Mouse (Mus musculus): Measurements from ENCODE around the gene Il1r2. TPM values are rescaled to one million over a fixed set of nuclear protein-coding genes. Genes with fewer than 3 reads are reported as not detected.

The Il1r2 gene
- polyA plus RNA-seq, 1 experiment from 2014 or later: 14.1 TPM

DNA sequence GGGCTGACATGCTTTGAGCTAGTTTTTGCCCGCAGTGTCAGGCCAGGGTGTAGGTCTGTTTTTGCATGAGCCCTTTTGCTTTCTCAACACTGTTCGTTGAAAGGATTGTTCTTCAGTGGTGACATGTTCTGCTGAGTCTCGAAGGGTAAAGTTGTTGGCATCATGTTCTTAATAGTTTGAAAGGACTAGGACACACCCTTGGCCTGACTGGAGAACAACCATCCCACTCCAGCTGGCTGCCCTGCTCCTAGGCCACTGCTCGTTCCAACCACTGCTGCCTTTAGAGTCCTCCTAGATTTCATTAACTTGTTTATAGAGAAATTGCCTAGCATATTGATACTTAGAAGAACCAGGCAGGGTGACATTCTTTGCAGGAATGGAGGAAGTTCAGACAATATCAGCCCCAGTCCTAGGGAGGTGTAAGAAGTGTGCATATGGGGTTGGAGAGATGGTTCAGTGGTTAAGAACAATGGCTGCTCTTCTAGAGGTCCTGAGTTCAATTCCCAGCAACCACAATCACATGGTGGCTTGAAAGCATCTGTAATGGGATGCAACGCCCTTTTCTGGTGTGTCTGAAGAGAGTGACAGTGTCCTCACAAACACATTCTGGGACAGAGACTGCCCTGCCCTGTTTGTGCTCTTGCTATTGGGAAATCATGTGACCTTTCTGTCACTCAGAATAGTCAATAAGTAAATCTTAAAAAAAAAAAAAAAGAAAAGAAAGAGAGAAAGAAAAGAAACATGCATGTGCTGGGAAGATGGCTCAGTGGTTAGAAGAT, 34.3 kb downstream of the Il1r2 start:
- Histone ChIP-seq H3K27me3 (ENCODE audit: control insufficient read depth, insufficient read depth, low read length) (no peaks in the 10 kb centered on the region), H3K9ac (ENCODE audit: low read length) (no peak overlapping the region), H3K36me3 (ENCODE audit: control insufficient read depth, insufficient read depth, low read length) (no peaks in the 10 kb centered on the region), H3K9me3 (replicated peaks; ENCODE audit: control insufficient read depth, low read length) (no peaks in the 10 kb centered on the region), H3K4me2 (ENCODE audit: low read depth, low read length) (no peak overlapping the region), H3K4me1 (ENCODE audit: control insufficient read depth, insufficient read depth, low read length) (peaks cover 7% of the 10 kb centered on the region; the same call in 1 of the 2 replicates), H3K4me3 (replicated peaks; ENCODE audit: low read length) (no peak overlapping the region), H3K27ac (ENCODE audit: low read length) (no peak overlapping the region)
- no peak for ATAC-seq (ENCODE audit: insufficient read depth, low FRiP score)
- WGBS: 75% methylated on average over 5 of the region's 5 CpGs

DNA sequence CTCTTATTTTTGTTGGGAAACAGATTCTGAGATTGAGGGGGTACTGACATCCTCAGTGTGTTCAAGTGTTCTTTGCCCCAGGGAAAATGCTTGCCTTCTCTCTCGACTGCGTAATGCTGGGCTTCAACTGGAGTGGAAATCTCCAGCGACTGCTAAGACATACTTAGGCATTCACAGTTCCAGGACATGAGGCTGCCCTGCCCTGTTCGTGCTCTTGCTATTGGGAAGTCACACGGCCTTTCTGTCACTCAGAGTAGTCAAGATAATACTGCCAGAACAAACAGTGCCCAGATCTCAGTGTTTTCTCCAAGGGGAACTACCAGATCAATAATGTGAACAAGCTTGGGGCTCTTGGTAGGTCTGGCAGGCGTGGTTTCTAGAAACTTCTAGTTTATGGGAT, 35.9 kb downstream of the Il1r2 start:
- Histone ChIP-seq H3K9ac (ENCODE audit: low read length) (no peak overlapping the region), H3K36me3 (ENCODE audit: control insufficient read depth, insufficient read depth, low read length) (no peaks in the 10 kb centered on the region), H3K27ac (ENCODE audit: low read length) (no peak overlapping the region), H3K4me2 (ENCODE audit: low read depth, low read length) (no peak overlapping the region), H3K4me1 (ENCODE audit: control insufficient read depth, insufficient read depth, low read length) (peaks cover 7% of the 10 kb centered on the region; the same call in 1 of the 2 replicates), H3K27me3 (ENCODE audit: control insufficient read depth, insufficient read depth, low read length) (no peaks in the 10 kb centered on the region), H3K4me3 (replicated peaks; ENCODE audit: low read length) (no peak overlapping the region), H3K9me3 (replicated peaks; ENCODE audit: control insufficient read depth, low read length) (no peaks in the 10 kb centered on the region)
- WGBS: 58% methylated on average over 6 of the region's 6 CpGs
- ATAC-seq (ENCODE audit: insufficient read depth, low FRiP score): no peak

DNA sequence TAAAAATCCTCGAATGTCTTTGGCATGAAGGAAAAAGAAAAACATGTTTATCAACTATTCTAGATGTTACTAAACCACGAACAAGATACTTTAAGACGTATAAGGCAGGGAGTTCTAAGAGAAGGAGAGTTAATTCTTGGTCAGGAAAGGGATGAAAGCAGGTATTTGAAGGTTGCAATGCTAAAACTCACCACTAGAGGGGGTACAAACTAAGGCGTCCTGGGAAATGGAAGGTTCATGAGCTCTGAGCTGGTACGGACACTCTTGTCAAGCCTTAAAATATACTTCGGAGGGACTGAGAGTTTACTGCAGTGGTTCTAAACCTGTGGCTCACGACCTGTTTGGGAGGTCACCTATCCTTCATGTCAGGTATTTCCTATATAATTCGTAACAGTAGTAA, 41.4 kb downstream of the Il1r2 start:
- WGBS: 45% methylated on average over 8 of the region's 8 CpGs
- H3K9me3 ChIP-seq (replicated peaks; ENCODE audit: control insufficient read depth, low read length): no peaks in the 10 kb centered on the region
- H3K4me1 ChIP-seq (ENCODE audit: control insufficient read depth, insufficient read depth, low read length): no peaks in the 10 kb centered on the region
- no peak overlapping the region for H3K4me2 ChIP-seq (ENCODE audit: low read depth, low read length)
- H3K36me3 ChIP-seq (ENCODE audit: control insufficient read depth, insufficient read depth, low read length): no peaks in the 10 kb centered on the region
- no peak overlapping the region for H3K27ac ChIP-seq (ENCODE audit: low read length)
- no peaks in the 10 kb centered on the region for H3K27me3 ChIP-seq (ENCODE audit: control insufficient read depth, insufficient read depth, low read length)
- no peak for ATAC-seq (ENCODE audit: insufficient read depth, low FRiP score)
- H3K9ac ChIP-seq (ENCODE audit: low read length): no peak overlapping the region
- H3K4me3 ChIP-seq (replicated peaks; ENCODE audit: low read length): no peak overlapping the region

DNA sequence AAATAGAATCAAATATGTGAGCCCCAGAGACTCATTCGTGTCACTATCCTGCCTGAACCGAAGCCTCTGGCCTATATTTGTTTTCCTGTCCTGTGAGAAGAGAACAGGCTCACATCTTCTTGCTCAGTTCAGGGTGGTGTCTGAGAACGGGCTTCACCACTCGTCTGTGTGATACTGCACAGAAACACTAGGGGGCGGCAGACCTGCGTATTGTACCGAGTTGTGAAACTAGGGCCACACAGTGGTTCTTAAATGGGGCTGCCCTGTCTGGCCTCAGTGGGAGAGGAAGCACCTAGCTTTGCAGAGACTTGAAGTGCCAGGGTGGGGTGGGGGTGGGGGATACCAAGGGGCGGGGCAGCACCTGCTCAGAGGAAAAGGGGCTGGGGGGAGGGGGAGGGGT, 42.5 kb downstream of the Il1r2 start:
- peak; percentile 71; the same call in 1 of the 2 replicates for ATAC-seq (ENCODE audit: insufficient read depth, low FRiP score)
- H3K27me3 ChIP-seq (ENCODE audit: control insufficient read depth, insufficient read depth, low read length): no peaks in the 10 kb centered on the region
- no peaks in the 10 kb centered on the region for H3K4me1 ChIP-seq (ENCODE audit: control insufficient read depth, insufficient read depth, low read length)
- H3K9me3 ChIP-seq (replicated peaks; ENCODE audit: control insufficient read depth, low read length): no peaks in the 10 kb centered on the region
- no peak overlapping the region for H3K4me3 ChIP-seq (replicated peaks; ENCODE audit: low read length)
- H3K36me3 ChIP-seq (ENCODE audit: control insufficient read depth, insufficient read depth, low read length): no peaks in the 10 kb centered on the region
- 8% methylated on average over 8 of the region's 8 CpGs for WGBS
- no peak overlapping the region for H3K27ac ChIP-seq (ENCODE audit: low read length)
- no peak overlapping the region for H3K4me2 ChIP-seq (ENCODE audit: low read depth, low read length)
- H3K9ac ChIP-seq (ENCODE audit: low read length): no peak overlapping the region

DNA sequence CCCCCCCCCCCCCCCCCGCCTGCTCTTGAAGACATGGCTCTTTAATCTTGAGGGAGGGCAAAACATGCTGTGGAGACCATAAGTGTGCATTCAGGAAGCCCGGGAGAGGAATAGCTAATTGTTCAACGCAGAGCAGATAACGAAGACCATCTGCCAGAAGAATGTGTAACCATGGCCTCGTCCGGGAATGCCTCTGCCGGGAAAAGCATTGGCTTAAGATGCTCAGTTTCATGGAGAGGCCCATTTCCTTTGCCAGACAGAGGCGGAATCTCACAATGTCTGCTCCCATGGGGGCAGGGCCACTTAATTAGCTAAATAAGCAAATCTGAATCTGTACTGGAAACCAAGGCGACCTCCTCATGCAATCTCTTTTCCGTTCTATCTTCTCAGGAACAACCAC, 43.7 kb downstream of the Il1r2 start:
- Histone ChIP-seq H3K4me1 (ENCODE audit: control insufficient read depth, insufficient read depth, low read length) (no peaks in the 10 kb centered on the region), H3K9ac (ENCODE audit: low read length) (no peak overlapping the region), H3K27me3 (ENCODE audit: control insufficient read depth, insufficient read depth, low read length) (no peaks in the 10 kb centered on the region), H3K9me3 (replicated peaks; ENCODE audit: control insufficient read depth, low read length) (no peaks in the 10 kb centered on the region), H3K36me3 (ENCODE audit: control insufficient read depth, insufficient read depth, low read length) (no peaks in the 10 kb centered on the region), H3K4me2 (ENCODE audit: low read depth, low read length) (no peak overlapping the region), H3K4me3 (replicated peaks; ENCODE audit: low read length) (no peak overlapping the region), H3K27ac (ENCODE audit: low read length) (no peak overlapping the region)
- WGBS: 53% methylated on average over 9 of the region's 10 CpGs
- ATAC-seq (ENCODE audit: insufficient read depth, low FRiP score): peak; percentile 62; the same call in 1 of the 2 replicates

DNA sequence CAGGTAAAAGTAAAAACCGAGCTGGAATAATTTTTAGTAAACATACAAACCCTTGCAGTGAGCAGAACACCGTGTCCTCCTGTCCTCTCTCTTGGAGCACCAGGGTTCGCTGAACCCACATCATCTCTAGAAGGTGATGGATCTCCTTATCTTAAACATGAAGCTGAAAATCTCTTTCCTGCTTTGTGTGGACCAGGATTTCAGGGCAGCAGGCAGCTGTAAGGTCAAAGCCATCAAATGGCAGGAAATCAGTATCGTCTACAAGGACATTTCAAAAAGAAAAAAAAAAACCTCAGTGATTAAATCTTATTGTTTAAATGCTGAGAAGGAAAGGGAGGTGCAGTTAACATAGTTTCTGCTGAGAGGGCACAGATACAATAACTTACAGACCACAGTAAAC, 50.4 kb downstream of the Il1r2 start:
- H3K4me3 ChIP-seq (replicated peaks; ENCODE audit: low read length): no peak overlapping the region
- no peaks in the 10 kb centered on the region for H3K9me3 ChIP-seq (replicated peaks; ENCODE audit: control insufficient read depth, low read length)
- H3K9ac ChIP-seq (ENCODE audit: low read length): no peak overlapping the region
- H3K4me1 ChIP-seq (ENCODE audit: control insufficient read depth, insufficient read depth, low read length): no peaks in the 10 kb centered on the region
- no peak overlapping the region for H3K27ac ChIP-seq (ENCODE audit: low read length)
- no peaks in the 10 kb centered on the region for H3K36me3 ChIP-seq (ENCODE audit: control insufficient read depth, insufficient read depth, low read length)
- 49% methylated on average over 4 of the region's 4 CpGs for WGBS
- no peak overlapping the region for H3K4me2 ChIP-seq (ENCODE audit: low read depth, low read length)
- H3K27me3 ChIP-seq (ENCODE audit: control insufficient read depth, insufficient read depth, low read length): no peaks in the 10 kb centered on the region
- ATAC-seq (ENCODE audit: insufficient read depth, low FRiP score): no peak

DNA sequence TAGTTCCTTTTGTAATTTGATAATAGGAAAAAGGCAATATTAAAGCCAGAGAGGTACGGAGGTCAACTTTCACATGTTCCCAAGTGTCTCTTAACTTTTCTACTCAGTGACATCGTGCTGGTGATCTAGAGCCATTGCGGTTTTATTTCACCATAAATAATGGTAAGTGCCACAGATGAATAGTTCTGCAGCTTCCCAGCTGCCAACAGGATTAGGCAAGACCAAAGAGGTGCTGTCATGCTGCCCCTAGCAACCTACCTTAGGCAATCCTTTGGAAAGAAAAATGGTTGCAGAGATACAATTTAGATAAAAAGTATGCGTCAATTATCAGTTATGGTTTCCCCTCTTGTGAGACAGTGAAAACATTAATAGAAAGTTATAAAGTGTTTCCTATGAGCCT, 54.6 kb downstream of the Il1r2 start:
- H3K4me2 ChIP-seq (ENCODE audit: low read depth, low read length): no peak overlapping the region
- WGBS: 87% methylated on average over 4 of the region's 4 CpGs
- no peak overlapping the region for H3K27ac ChIP-seq (ENCODE audit: low read length)

DNA sequence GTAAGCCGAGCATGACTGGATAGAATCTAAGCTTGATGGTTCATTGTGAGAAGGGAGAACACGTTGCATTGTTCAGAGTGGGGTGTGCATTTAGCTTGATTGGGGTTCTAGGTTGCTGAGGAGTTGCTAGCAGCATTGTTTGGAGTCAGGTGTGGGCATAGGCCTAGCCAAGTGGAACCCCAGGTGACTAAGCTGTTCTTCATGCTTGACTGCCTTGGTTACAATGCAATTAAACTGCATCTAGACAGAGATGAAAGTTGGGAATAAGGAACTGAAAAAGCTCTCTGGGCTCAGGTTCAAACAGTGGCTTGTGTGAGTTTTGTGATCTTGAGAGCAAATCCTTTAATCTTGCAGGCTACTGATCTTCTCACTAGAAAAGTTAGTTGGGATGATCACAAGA, 55.4 kb downstream of the Il1r2 start:
- Histone ChIP-seq H3K4me1 (ENCODE audit: control insufficient read depth, insufficient read depth, low read length) (no peaks in the 10 kb centered on the region), H3K27ac (ENCODE audit: low read length) (no peak overlapping the region), H3K36me3 (ENCODE audit: control insufficient read depth, insufficient read depth, low read length) (no peaks in the 10 kb centered on the region), H3K9ac (ENCODE audit: low read length) (no peak overlapping the region), H3K4me3 (replicated peaks; ENCODE audit: low read length) (no peak overlapping the region), H3K9me3 (replicated peaks; ENCODE audit: control insufficient read depth, low read length) (no peaks in the 10 kb centered on the region), H3K4me2 (ENCODE audit: low read depth, low read length) (no peak overlapping the region), H3K27me3 (ENCODE audit: control insufficient read depth, insufficient read depth, low read length) (no peaks in the 10 kb centered on the region)
- no peak for ATAC-seq (ENCODE audit: insufficient read depth, low FRiP score)
- 66% methylated on average over 2 of the region's 2 CpGs for WGBS

More for the DNA sequence above, 54.6 kb downstream of the Il1r2 start:
- no peak overlapping the region for H3K9ac ChIP-seq (ENCODE audit: low read length)
- H3K9me3 ChIP-seq (replicated peaks; ENCODE audit: control insufficient read depth, low read length): no peaks in the 10 kb centered on the region
- no peak overlapping the region for H3K4me3 ChIP-seq (replicated peaks; ENCODE audit: low read length)
- no peaks in the 10 kb centered on the region for H3K4me1 ChIP-seq (ENCODE audit: control insufficient read depth, insufficient read depth, low read length)
- H3K27me3 ChIP-seq (ENCODE audit: control insufficient read depth, insufficient read depth, low read length): no peaks in the 10 kb centered on the region
- no peaks in the 10 kb centered on the region for H3K36me3 ChIP-seq (ENCODE audit: control insufficient read depth, insufficient read depth, low read length)
- no peak for ATAC-seq (ENCODE audit: insufficient read depth, low FRiP score)

DNA sequence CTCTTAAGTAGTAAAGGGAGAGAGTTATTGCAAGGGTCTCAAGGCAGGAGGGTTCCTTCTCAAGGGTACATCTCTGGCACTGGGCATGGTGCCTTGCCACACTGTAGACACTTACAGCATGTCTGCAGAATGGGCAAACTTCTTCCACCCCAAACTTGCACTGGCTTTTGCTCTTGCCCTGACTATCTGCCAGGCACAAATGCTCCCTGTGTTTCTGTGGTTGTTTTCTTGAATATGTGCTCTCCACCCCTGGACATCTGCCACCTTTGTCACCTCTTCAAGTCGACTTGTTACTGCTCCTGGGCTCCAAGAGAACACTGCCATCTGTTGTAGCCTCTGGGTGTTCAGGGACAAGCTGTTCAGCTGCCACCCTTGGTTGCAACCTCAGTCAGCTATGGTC, 57.8 kb downstream of the Il1r2 start:
- whole genome bisulfite sequencing: 23% methylated on average over 1 of the region's 1 CpGs
- H3K27me3 ChIP-seq (ENCODE audit: control insufficient read depth, insufficient read depth, low read length): no peaks in the 10 kb centered on the region

More for the DNA sequence above, 57.8 kb downstream of the Il1r2 start:
- no peaks in the 10 kb centered on the region for H3K36me3 ChIP-seq (ENCODE audit: control insufficient read depth, insufficient read depth, low read length)
- no peak overlapping the region for H3K4me2 ChIP-seq (ENCODE audit: low read depth, low read length)
- ATAC-seq (ENCODE audit: insufficient read depth, low FRiP score): no peak
- no peaks in the 10 kb centered on the region for H3K4me1 ChIP-seq (ENCODE audit: control insufficient read depth, insufficient read depth, low read length)
- no peak overlapping the region for H3K9ac ChIP-seq (ENCODE audit: low read length)
- no peak overlapping the region for H3K4me3 ChIP-seq (replicated peaks; ENCODE audit: low read length)
- no peaks in the 10 kb centered on the region for H3K9me3 ChIP-seq (replicated peaks; ENCODE audit: control insufficient read depth, low read length)
- H3K27ac ChIP-seq (ENCODE audit: low read length): no peak overlapping the region

All from stomach, embryonic 16.5 days (tissue).